Mouse (Mus musculus): ENCODE results near the gene Alkbh3. TPM values are rescaled to one million over a fixed set of nuclear protein-coding genes. Genes with fewer than 3 reads are reported as not detected.

Gene Alkbh3
- total RNA-seq, 4 experiments from 2014 or later: 20.7 to 31.5 (median 27.8) TPM

DNA sequence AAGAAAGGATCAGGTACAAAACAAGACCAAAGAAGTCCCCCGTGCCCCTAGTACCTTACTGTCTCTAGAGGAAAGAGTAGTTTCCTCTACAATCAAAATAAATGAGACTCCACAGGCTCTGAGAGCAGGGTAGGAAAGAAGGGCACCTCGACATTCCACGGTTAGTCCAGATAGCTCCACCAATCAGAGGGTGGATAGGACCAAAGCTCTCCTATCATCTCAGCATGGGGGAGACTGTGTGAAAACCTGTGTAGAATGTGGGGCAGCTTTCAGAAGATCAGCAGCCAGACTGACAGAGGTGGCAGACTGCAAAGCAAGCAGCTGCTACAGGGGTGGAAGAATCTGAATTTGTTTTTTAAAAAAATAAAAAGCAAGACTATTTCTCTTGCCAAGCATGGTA is 17.8 kb downstream of the Alkbh3 start:
- DNase-seq (ENCODE audit: low spot score in 2 of 2): no peak

DNA sequence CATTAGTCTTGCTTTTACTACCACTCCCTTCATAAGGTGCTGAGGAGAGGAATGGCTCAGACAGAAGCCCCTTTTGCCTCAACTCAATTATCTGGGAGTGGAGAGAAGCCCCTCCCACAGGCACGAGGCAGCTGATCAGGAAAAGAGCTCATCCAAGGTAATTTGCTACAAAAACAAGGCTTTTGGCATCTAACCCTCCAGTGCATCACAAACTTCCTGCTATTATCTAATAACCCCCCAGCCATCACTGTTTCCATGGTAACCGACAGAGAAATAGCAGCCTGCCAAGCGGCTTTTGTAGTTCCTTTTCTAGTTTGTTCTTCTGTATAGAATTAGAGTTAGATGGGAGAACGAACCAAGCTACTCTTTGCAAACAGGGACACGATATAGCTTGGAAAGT is 18.3 kb downstream of the Alkbh3 start:
- peak; percentile 38 to 44 for DNase-seq (ENCODE audit: low spot score in 2 of 2)

DNA sequence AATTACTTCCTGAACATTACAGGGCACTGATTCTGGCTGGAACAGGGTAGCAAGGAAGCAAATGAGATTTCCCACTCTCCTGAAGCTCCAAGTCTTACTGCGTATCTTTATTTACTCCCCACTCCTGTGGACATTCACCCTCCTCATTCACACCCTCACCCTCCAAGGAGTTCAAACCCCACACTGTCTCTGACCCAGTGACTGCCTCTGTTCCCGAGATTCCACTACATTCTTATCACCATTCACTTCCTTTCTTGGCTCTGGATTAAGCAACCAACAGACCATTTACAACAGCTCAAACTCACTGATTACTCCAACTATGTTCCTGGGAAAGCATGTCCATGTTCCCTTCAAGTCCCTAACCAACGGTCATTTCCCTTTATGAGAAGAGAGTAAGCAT is 19.3 kb downstream of the Alkbh3 start:
- DNase-seq (ENCODE audit: low spot score in 2 of 2): no peak

DNA sequence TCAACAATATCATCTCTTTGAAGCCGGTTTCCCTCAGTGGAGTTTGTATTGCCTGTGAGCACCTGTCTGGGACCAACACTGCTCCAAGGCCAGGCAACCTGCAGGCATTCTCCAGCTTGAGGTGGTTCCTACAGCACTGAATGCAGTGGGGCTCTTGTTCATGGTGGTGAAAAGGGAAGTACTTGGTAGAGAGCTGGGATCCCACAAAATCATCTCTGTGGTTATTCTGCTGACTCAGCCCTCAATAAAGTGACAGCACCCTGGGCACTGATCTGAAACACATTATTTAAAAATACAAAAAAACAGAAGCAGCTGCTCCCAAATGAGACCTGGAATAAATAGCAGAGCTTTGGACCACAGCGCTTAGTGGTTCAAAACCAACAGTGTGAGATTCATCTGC is 22.2 kb downstream of the Alkbh3 start:
- DNase-seq (ENCODE audit: low spot score in 2 of 2): no peak

DNA sequence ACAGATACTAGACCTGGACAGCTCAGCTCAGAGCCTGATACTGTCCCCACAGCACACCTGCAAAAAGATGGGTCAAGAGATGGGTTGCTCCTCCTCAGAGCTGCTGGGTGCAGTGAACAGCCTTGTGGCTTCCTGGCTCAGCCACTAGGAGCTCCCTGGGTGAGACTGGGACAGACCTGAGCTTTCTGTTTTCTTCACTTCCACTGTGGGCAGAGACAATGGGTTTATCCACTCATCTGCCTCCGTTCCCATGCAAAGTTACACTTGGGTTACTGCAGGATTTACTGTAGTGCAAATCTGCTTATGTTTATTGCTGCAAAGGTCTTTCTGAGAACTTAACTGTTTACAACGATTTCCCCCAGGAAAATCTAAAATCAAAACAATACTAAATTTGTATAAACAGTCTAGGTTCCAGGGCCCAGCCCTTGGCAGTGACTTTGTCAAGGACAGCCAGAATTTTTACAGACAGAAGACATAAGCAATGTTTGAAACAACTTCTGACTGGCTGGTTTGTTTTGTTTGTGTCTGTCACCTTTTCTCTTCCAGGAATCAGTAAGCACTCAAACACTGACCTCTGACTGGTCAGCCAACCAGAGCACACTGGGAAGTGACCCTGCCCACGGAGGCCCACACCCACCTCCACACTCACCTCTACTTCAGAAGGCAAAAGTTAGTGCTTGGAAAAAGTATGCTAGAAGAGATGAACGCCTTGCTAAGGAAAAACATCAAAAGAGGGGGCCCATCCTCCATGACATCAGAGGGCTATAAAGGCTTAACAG is 28.0 kb downstream of the Alkbh3 start:
- no peak for DNase-seq (ENCODE audit: low spot score in 2 of 2)

DNA sequence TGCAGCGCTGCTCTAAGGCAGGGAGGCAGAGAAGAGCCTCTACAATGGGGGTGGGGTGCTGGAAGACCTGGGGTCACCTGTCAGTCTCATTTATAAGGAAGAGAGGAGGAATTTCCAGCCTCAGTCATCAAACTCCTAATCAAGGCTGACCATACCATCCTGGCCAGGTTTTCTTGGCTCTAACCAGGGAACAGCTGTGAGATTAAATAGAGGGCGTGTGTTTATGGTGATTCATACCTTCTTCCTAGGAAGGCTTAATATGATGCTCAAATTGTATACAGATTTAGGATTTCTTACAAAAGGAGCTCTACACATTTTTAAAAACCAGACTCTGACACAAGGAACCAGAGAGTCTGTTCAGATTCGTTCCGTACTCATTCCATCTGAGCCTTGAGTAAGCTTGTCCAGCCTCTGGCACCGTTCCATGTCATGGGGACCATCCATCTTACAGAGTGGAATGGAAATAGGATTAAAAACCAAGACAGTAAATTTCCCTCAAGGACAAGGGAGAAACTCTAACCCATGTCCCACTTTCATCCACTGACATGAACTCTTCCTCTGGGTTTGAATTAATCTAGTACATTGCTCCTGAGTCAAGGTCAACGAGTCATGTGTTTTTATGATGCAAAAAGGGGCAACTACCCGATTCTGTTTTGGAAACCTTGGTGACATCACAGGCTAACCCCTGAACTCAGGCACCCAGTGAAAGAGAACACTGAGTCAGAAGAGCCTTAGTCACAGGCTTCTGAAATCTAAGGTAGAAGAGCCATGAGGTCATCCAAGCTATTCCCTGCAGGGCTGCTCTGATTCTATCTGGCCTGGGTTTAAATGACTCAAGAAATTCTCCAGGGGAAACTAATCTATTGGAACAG is 31.1 kb downstream of the Alkbh3 start:
- no peak for DNase-seq (ENCODE audit: low spot score in 2 of 2)

DNA sequence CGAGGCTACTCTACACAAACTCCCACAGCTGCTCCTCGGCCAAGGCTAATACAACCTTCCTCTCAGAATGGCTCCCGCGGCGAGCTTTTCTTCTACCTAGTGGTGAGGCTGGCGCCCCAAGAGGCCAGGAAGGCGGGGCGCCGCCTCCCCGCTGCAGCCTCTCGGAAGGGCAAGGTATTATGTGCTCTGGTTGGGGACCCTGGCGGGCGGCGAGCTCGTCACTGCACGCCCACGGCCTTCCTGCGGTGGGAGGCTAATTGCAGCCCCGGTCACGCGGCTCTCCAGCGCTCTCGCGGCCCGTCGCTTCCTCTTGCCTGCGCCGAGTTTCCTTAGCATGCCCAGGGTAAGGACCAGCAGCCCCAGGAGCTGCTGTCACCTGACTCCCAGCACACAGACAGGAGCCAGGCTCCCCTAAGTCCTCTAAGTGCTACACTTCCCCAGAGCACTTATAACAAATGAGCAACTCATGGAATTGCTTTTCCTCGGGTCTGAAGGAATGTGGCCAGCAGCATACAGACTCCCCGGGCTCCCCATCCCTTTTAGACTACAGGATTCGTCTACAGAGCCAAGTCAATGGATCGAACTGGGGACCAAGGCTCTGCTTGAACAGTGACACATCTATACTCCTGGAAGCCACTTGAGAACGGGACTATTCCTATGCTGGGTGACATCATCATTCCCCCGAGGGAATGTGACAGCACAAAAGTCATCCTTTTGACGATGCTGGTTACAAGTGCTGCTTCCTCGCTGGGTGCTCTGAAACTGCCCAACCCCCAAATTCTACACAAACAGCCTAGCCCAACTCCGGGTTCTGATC is 34.0 kb downstream of the Alkbh3 start:
- peak in 1 of 2 experiments; percentile 49 for DNase-seq (ENCODE audit: low spot score in 2 of 2)

DNA sequence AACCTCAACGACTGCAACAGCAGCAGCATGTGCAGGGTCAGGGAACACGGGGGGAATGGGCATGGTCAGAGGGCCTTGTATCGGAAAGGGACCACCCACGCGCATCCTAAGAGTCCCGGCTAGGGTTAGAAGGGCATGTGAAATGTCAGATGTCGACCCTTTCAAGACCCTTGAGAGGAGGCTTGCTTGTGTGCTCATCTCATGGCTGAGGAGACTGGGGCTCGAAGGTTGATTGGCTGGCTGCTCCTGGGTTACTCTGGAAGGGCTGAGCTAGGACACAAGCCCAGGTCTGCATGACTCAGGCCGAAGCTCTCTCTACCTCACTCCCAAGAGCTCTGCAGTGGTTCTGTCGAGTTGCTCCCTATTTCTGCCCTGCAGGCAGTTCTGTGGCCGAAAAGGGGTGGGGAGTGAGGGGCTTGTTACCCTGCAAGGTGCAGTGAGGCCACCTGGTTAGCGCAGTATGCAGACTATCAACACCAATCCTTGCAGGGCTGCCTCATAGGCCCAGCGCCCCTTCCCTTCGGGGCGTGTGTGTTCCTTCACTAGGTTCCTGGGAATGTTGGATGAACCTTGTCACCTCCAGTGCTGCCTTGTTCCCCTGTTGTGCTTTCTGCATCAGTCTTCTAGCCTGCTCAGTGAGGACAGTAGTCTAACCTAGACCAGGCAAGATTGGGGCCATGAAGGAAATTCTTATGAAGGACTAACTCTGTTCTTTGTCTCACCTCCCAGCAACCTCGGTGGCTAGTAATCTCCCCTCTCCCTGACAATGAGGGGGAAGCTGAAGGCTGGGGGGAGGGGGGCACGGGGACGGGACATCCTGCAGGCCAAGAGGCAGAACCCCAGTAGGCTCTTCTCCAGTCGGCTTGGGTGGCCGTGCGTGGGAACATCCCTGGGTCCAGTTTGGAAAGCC is 34.8 kb downstream of the Alkbh3 start:
- no peak for DNase-seq (ENCODE audit: low spot score in 2 of 2)

DNA sequence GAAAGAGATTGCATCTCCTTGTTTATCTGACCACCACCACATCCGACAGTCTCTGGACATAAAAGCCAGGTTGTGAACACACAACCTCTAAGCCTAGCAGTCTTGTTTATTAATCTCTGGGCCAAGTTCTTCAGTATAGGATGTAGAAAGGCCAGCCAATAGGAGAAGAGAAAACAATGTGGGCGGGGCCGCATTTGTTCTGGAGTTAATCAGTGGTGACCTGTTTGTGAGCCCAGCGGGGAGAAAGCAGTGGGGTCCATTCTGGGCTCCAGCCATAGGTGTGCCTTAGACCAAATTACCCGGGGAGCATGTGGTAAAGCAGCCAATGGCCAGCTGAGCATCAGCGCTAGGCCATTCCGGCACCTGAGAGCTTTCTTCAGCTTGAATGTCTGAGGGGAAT is 35.6 kb downstream of the Alkbh3 start:
- no peak for DNase-seq (ENCODE audit: low spot score in 2 of 2)

DNA sequence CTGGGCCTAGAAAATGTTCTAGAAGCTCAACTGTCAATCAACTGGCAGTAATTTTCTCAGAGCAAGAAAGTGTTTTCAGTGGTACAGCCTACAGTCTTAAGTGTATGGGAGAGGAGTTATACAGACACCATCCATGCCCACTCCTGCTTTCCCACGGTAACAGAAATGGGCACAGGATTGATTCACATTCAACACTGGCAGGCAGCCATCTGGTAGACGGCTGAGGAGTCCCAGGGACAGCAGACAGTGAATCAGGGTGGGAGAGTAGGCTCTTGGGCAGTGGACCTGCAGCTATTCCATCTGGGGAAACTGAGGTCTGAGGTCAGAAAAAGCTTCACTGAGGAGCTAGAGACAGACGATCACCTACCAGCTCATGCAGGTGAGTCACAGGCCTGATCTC is 39.0 kb downstream of the Alkbh3 start:
- no peak for DNase-seq (ENCODE audit: low spot score in 2 of 2)

DNA sequence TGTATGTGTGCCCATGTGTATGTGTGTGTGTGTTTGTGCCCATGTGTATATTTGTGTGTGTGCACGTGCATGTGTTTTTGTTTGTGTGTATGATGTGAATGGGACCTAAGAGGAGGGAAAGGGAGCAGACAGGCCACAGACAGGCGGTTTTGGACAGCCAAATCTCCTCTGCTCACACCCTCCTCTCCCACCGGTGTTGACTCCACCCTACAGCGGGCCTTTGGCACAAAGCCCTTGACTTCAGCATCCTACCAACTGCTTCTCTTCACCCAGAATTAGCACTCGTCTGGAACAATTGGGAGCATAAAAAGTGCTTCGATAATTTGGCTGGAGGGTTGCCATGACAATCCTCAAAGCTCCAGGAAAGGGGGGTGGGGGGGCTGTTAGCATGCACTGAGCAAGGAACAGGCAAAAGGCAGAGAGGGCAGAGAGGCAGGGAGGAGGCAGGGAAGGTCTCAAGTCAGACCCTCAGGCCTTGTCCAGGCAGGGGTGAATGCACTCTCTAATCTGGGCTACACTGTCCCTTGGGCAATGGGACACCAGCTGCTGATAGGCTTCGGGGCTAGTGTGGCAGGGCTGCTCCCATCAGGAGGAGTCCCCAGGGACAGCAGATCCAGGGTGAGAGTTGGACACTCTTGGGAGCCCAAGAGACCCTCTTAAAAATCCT is 46.0 kb downstream of the Alkbh3 start:
- peak; percentile 67 to 72 for DNase-seq (ENCODE audit: low spot score in 2 of 2)

DNA sequence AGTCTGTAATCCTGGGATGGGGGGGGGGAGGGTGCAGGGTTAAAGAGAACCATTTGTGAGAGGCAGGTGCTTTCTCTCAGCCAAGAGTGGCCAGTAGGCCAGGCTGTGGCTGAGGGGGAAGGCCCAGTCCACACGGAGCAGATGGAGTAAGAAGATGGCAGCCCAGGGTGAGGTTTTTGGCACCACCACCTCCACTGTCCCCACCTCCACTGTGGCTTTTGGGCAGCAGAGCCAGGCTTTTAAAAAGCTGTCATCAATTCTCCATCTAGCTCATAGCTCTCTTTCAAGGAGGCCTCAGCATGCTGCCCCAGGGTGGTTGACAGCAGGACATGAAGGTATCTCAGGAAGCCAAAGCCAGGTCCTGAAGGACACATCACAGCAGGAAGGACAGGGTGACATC is 46.8 kb downstream of the Alkbh3 start:
- DNase-seq (ENCODE audit: low spot score in 2 of 2): no peak

DNA sequence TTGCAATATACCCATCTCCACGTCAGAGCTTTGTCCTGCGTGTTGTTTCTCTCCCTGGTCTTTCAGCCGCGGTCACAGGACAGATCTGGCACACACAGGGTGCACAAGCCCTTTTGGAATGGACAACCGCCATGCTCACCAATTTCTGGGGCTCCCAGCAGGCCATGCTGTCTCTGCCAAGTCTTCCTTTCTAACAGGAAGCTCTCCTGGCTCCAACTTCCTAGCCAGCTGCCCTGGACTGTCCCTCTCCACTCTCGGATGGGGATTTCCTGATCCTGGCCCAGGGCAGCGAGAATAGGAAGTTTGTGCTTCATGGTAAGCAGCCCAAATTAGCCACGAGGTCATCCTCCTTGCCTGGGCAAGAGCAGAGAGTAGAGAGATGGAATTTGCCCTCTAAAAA is 48.9 kb downstream of the Alkbh3 start:
- DNase-seq (ENCODE audit: low spot score in 2 of 2): no peak

DNA sequence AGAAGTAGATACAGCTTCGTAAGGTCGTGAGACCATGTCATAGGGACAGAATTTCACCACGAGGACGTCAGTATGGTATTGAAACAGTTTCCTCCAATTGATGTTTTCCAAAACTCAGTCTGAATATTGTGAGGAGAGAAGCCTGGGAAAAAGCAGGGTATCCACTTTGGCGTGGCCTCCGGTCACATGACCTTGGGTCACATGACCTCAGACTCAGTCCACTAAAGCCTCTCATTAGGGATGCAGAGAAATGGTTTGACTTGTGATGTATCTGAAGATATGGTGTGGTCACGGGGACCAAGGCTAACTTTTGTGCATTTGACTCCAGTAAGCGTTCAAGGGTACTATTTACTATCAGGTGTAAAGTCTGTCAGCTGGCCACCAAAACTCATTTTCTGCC is 51.3 kb downstream of the Alkbh3 start:
- DNase-seq (ENCODE audit: low spot score in 2 of 2): no peak

DNA sequence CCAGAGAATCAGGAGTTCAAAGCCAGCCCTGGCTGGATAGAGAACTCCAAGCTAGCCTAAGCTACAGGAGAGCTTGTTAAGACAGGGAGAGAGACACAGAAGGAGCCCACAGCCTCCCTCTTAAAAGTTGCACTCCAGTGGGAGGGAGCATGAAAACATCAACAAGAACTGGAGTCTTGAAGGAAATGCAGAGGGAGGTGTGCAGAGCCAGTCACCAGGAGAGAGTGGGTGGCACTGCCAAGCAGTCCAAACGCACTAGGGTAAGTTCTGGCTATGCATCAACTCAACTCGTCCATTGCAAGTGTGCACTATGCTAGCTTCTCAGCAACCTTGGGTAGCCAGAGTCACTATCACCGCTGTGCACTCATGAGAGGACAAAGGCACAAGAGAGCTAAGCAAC is 52.4 kb downstream of the Alkbh3 start:
- no peak for DNase-seq (ENCODE audit: low spot score in 2 of 2)

DNA sequence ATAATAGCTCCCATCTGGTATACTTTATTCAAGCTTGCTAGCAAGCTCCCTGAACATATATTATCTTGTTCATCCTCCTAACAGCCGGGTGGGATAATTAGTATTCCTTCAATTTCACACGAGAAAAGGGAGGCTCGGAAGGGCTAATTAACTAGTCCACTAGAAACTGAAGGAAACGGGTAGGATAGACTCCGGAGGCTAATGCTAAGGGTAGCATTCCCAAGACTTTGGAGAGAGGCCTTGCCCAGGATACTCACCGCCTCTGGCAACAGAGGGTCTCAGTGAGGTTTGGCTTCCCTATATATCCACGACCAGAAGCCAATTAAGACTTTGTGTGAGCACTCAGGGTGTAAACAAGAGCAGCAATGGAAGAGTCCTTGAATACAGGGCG is 52.8 kb downstream of the Alkbh3 start:
- DNase-seq (ENCODE audit: low spot score in 2 of 2): no peak

DNA sequence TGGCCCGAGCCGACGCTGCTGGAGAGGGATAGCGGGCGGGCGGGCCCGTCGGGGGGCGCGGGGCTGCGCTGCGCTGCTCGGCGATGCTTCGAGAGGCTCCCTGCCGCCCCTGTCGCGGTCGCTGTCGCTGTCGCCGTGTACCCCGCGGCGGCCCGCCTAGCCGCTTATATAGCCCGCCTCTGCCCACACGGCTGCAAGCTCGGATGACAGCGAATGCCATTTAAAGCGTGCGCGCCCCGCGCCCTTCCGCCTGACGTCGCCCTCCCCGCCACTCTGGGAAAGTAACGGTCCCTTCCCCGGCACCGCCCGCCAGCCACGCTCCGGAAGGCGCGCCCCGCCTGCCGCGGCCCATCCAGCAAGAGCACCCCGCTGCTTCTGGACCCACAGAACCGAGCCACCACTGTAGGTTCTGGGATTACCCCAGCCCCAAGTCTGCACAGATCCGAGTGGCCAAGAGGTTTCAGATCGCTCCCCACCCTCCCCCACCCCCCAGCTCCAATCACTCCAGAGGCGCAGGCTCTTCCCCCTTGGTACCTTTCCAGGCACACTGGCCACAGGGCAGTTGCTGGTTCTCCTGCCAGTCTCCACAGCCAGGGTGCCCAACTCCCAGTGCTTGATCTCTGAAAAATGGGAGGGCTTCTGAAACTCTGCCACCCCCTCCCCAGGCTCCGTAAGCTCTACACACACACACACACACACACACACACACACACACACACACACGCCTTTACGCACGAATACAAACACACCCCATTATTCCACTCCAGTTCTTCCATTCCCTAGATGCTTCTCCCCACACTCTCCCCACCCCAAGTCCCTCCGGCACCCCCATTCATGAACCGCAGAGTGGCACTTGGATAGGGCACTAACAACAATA is 53.5 kb downstream of the Alkbh3 start, which contains the start of gene Gm13889:
Gene Gm13889, minus strand, starts transcription at position 294 of the 877 bp plus-strand sequence.
- DNase-seq (ENCODE audit: low spot score in 2 of 2): peak; percentile 83 to 87

DNA sequence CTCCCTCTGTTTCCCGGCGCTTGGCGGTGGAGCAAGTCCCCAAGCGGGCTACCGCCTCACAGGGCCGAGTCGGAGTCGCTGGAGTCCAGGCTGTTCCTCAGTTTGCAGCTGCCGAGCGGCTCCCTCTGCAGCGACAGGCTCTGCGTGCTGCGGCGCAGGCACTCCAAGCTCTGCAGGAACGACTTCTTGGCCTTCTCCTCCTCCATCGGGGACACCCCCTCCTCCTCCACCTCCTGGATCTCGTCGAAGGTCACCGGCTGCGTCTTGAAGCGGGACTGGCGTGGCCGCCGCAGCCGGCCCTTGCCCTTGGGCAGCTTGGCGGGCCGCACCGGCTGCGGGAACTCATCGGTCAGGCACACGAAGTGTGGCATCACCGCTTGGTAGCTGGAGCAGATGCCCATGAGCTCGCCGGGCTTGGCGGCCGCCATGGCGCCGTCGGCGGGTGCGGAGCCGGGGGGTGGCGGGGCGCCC is 54.2 kb downstream of the Alkbh3 start:
- DNase-seq (ENCODE audit: low spot score in 2 of 2): peak in 1 of 2 experiments; percentile 59

DNA sequence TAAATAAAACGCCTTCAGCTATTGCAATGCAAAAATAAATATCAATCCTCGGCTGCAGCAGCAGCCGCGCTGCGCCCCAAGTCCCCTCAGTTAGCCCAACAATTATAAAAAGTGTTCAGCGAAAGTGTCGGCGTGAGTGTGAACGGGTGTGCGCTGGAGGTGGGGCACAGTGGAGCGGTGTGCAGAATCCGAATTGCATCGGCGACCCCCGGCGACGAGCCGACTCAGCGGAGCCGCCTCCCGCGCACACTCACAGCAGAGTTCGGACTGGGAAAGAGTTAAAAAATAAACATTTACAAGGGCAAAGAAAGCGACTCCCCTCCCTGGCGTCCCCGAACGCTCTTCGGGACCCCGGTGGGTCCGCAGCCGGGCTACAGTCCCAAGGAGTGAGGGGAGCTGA is 54.7 kb downstream of the Alkbh3 start:
- DNase-seq (ENCODE audit: low spot score in 2 of 2): no peak

Data from layer of hippocampus, adult 8-10 months (tissue).